11 mouse cellular contexts compared by ENCODE assay signal in genomic region chr12:53338349-53338948, GRCm38 (mm10).
A peak's percentile ranks its signal among the peaks of the same experiment; 100 is the strongest.
DNase-seq lines count a peak whose midpoint lies in the region; ATAC-seq and TF ChIP-seq lines count a peak whose summit lies in the region.
"Had no signal": no experiment of that assay in that cellular context is flagged by ENCODE, and none has a peak within 500 bp of the region (broad histone marks: within the 10 kb centered on the region; RNA-seq: fewer than 3 reads in every experiment).

No protein-coding gene starts in this region.

- no peaks in the 10 kb centered on the region for H3K27me3 ChIP-seq in hindbrain, embryonic 11.5 days (ENCODE audit: control insufficient read depth, insufficient read depth, low read length)
- H3K27me3 ChIP-seq in hindbrain, embryonic 12.5 days = no peaks in the 10 kb centered on the region
- no peaks in the 10 kb centered on the region for H3K27me3 ChIP-seq in forebrain, embryonic 13.5 days
- no peaks in the 10 kb centered on the region for H3K27me3 ChIP-seq in midbrain, embryonic 15.5 days (replicated peaks)
- H3K27me3 ChIP-seq: limb, embryonic 15.5 days had no signal

- H3K27ac ChIP-seq in hindbrain, embryonic 11.5 days (ENCODE audit: low read depth, low read length) = peak overlapping the region; percentile 52; the same call in 1 of the 2 replicates
- no peak overlapping the region; the same call in 1 of the 2 replicates for H3K27ac ChIP-seq in hindbrain, embryonic 12.5 days
- H3K27ac ChIP-seq in forebrain, embryonic 13.5 days = peak overlapping the region; percentile 51
- H3K27ac ChIP-seq in midbrain, embryonic 15.5 days = 0 out of 2 replicates have a peak overlapping the region, but pooled peaks have one; percentile 54
- H3K27ac ChIP-seq: limb, embryonic 15.5 days had no signal

- no peak overlapping the region for H3K4me3 ChIP-seq in hindbrain, embryonic 11.5 days (ENCODE audit: low read depth, low read length)
- no peak overlapping the region for H3K4me3 ChIP-seq in hindbrain, embryonic 12.5 days
- H3K4me3 ChIP-seq in forebrain, embryonic 13.5 days = no peak overlapping the region
- no peak overlapping the region for H3K4me3 ChIP-seq in midbrain, embryonic 15.5 days
- no peak overlapping the region for H3K4me3 ChIP-seq in lung, adult 2 months (replicated peaks; ENCODE audit: extremely low read depth, low read depth, low read length)
- H3K4me3 ChIP-seq: limb, embryonic 15.5 days had no signal

- H3K4me2 ChIP-seq in hindbrain, embryonic 11.5 days (replicated peaks; ENCODE audit: low read depth, low read length) = no peak overlapping the region
- H3K4me2 ChIP-seq in hindbrain, embryonic 12.5 days (replicated peaks) = no peak overlapping the region
- H3K4me2 ChIP-seq in forebrain, embryonic 13.5 days = peak overlapping the region; percentile 16; the same call in 1 of the 2 replicates
- H3K4me2 ChIP-seq in midbrain, embryonic 15.5 days = 0 out of 2 replicates have a peak overlapping the region, but pooled peaks have one; percentile 12
- H3K4me2 ChIP-seq: limb, embryonic 15.5 days had no signal

- no peaks in the 10 kb centered on the region for H3K9me3 ChIP-seq in hindbrain, embryonic 11.5 days (ENCODE audit: control insufficient read depth, low read length)
- no peaks in the 10 kb centered on the region for H3K9me3 ChIP-seq in hindbrain, embryonic 12.5 days (replicated peaks)
- H3K9me3 ChIP-seq in forebrain, embryonic 13.5 days (replicated peaks) = no peaks in the 10 kb centered on the region
- H3K9me3 ChIP-seq in midbrain, embryonic 15.5 days = no peaks in the 10 kb centered on the region
- H3K9me3 ChIP-seq: limb, embryonic 15.5 days had no signal

- no peaks in the 10 kb centered on the region for H3K36me3 ChIP-seq in hindbrain, embryonic 11.5 days (ENCODE audit: control insufficient read depth, insufficient read depth, low read length)
- no peaks in the 10 kb centered on the region for H3K36me3 ChIP-seq in hindbrain, embryonic 12.5 days
- H3K36me3 ChIP-seq in forebrain, embryonic 13.5 days (ENCODE audit: poor library complexity, severe bottlenecking) = no peaks in the 10 kb centered on the region
- no peaks in the 10 kb centered on the region for H3K36me3 ChIP-seq in midbrain, embryonic 15.5 days (replicated peaks)
- H3K36me3 ChIP-seq: limb, embryonic 15.5 days had no signal

- TF ChIP-seq CTCF in brain, embryonic 14.5 days (IDR thresholded peaks at IDR 0.05; ENCODE audit: borderline replicate concordance, extremely low read depth, insufficient read depth, insufficient read length) = no peak
- TF ChIP-seq CTCF in lung, adult 2 months (IDR thresholded peaks at IDR 0.05; ENCODE audit: insufficient read depth, low read length) = no peak

- no peak for TF ChIP-seq POLR2A in brain, embryonic 14.5 days (IDR thresholded peaks at IDR 0.05; ENCODE audit: borderline replicate concordance, extremely low read depth, insufficient read depth, insufficient read length, poor library complexity, severe bottlenecking)
- TF ChIP-seq POLR2A in lung, adult 2 months (IDR thresholded peaks at IDR 0.05; ENCODE audit: borderline replicate concordance, extremely low read depth, low read depth, low read length) = no peak

- DNase-seq in hindbrain, embryonic 11.5 days (ENCODE audit: low spot score) = peak; percentile 41
- DNase-seq in brain, embryonic 14.5 days (ENCODE audit: low read depth) = peak; percentile 71
- DNase-seq in lung, adult 2 months = no peak
- no peak for DNase-seq in gastrocnemius, postnatal 14 days
- DNase-seq in layer of hippocampus, postnatal 25 days (ENCODE audit: extremely low spot score in 1 of 2, low spot score in 1 of 2) = no peak
- DNase-seq: heart, adult 18-20 months; layer of hippocampus, adult 9-11 months had no signal

- H3K4me1 ChIP-seq in hindbrain, embryonic 11.5 days (replicated peaks; ENCODE audit: control insufficient read depth, insufficient read depth, low read length) = no peaks in the 10 kb centered on the region
- H3K4me1 ChIP-seq in hindbrain, embryonic 12.5 days = peaks cover 13% of the 10 kb centered on the region
- peaks cover 22% of the 10 kb centered on the region for H3K4me1 ChIP-seq in forebrain, embryonic 13.5 days
- H3K4me1 ChIP-seq in midbrain, embryonic 15.5 days = peaks cover 7% of the 10 kb centered on the region
- no peaks in the 10 kb centered on the region for H3K4me1 ChIP-seq in lung, adult 2 months (ENCODE audit: control insufficient read depth, insufficient read depth, low read length)
- H3K4me1 ChIP-seq: limb, embryonic 15.5 days had no signal

- H3K9ac ChIP-seq in hindbrain, embryonic 11.5 days (ENCODE audit: low read depth, low read length) = no peak overlapping the region
- H3K9ac ChIP-seq in hindbrain, embryonic 12.5 days = no peak overlapping the region
- no peak overlapping the region for H3K9ac ChIP-seq in forebrain, embryonic 13.5 days
- no peak overlapping the region for H3K9ac ChIP-seq in midbrain, embryonic 15.5 days
- H3K9ac ChIP-seq: limb, embryonic 15.5 days had no signal

- WGBS in hindbrain, embryonic 11.5 days = 19% methylated on average over 14 of the region's 14 CpGs
- 16% methylated on average over 14 of the region's 14 CpGs for WGBS in hindbrain, embryonic 12.5 days
- 12% methylated on average over 14 of the region's 14 CpGs for WGBS in forebrain, embryonic 13.5 days
- 24% methylated on average over 14 of the region's 14 CpGs for WGBS in midbrain, embryonic 15.5 days
- 72% methylated on average over 14 of the region's 14 CpGs for WGBS in lung, adult 2 months

- intact Hi-C loops in gastrocnemius, postnatal 14 days (cut with DNase I; ENCODE audit: low total_unique reads) = no loop called here

- peak; percentile 51; the same call in 1 of the 2 replicates for ATAC-seq in hindbrain, embryonic 11.5 days (ENCODE audit: low FRiP score)
- ATAC-seq in hindbrain, embryonic 12.5 days (ENCODE audit: low FRiP score) = no peak
- peak; percentile 55; the same call in 1 of the 2 replicates for ATAC-seq in forebrain, embryonic 13.5 days
- ATAC-seq in midbrain, embryonic 15.5 days (replicated peaks) = peak; percentile 52

Comparison
In these comparisons a context has a peak if more than half of its experiments do, and no peak if none do; other contexts are left out.
1. DNase-seq: peak in hindbrain, embryonic 11.5 days (single experiment) and brain, embryonic 14.5 days (single experiment); none in lung, adult 2 months (single experiment), gastrocnemius, postnatal 14 days (single experiment) and layer of hippocampus, postnatal 25 days (0 of 2).
2. H3K4me2 ChIP-seq: peak in forebrain, embryonic 13.5 days (single experiment) and midbrain, embryonic 15.5 days (single experiment); none in hindbrain, embryonic 11.5 days (single experiment) and hindbrain, embryonic 12.5 days (single experiment).